ENCODE assay signal across 16 mouse cellular contexts in genomic region chr16:31495356-31495755, GRCm38 (mm10).
DNase-seq lines count a peak whose midpoint lies in the region; ATAC-seq and TF ChIP-seq lines count a peak whose summit lies in the region.
"Had no signal": no experiment of that assay in that cellular context is flagged by ENCODE, and none has a peak within 500 bp of the region (broad histone marks: within the 10 kb centered on the region; RNA-seq: fewer than 3 reads in every experiment).

No protein-coding gene starts in this region.

- H3K9ac ChIP-seq in limb, embryonic 13.5 days: no peak overlapping the region
- no peak overlapping the region for H3K9ac ChIP-seq in midbrain, embryonic 13.5 days (replicated peaks)
- H3K9ac ChIP-seq: intestine, embryonic 15.5 days; kidney, embryonic 15.5 days; liver, embryonic 12.5 days; lung, embryonic 14.5 days; neural tube, embryonic 15.5 days had no signal

- no peak overlapping the region for H3K4me3 ChIP-seq in cerebellum, adult 2 months (replicated peaks; ENCODE audit: insufficient read depth, low read depth, low read length)
- no peak overlapping the region for H3K4me3 ChIP-seq in limb, embryonic 13.5 days
- no peak overlapping the region for H3K4me3 ChIP-seq in limb, embryonic 10.5 days
- H3K4me3 ChIP-seq in midbrain, embryonic 13.5 days (replicated peaks): no peak overlapping the region
- H3K4me3 ChIP-seq: intestine, embryonic 15.5 days; kidney, embryonic 15.5 days; liver, embryonic 12.5 days; midbrain, embryonic 10.5 days; neural tube, embryonic 15.5 days had no signal

- H3K4me1 ChIP-seq in cerebellum, adult 2 months (ENCODE audit: control insufficient read depth, insufficient read depth, low read length): peaks cover 41% of the 10 kb centered on the region
- H3K4me1 ChIP-seq in limb, embryonic 13.5 days: peaks cover 54% of the 10 kb centered on the region
- peaks cover 63% of the 10 kb centered on the region for H3K4me1 ChIP-seq in limb, embryonic 10.5 days
- peaks cover 40% of the 10 kb centered on the region for H3K4me1 ChIP-seq in midbrain, embryonic 13.5 days (replicated peaks)

- no peak for TF ChIP-seq CTCF in cerebellum, adult 2 months (IDR thresholded peaks at IDR 0.05; ENCODE audit: borderline replicate concordance, insufficient read depth, low read depth, low read length)

- H3K36me3 ChIP-seq in limb, embryonic 13.5 days: no peaks in the 10 kb centered on the region
- H3K36me3 ChIP-seq in limb, embryonic 10.5 days: no peaks in the 10 kb centered on the region
- no peaks in the 10 kb centered on the region for H3K36me3 ChIP-seq in midbrain, embryonic 13.5 days
- H3K36me3 ChIP-seq: intestine, embryonic 15.5 days; kidney, embryonic 15.5 days; liver, embryonic 12.5 days; midbrain, embryonic 10.5 days; neural tube, embryonic 15.5 days had no signal

- H3K9me3 ChIP-seq in limb, embryonic 13.5 days: no peaks in the 10 kb centered on the region
- no peaks in the 10 kb centered on the region for H3K9me3 ChIP-seq in limb, embryonic 10.5 days (replicated peaks)
- H3K9me3 ChIP-seq in midbrain, embryonic 13.5 days: no peaks in the 10 kb centered on the region
- H3K9me3 ChIP-seq: intestine, embryonic 15.5 days; kidney, embryonic 15.5 days; liver, embryonic 12.5 days; midbrain, embryonic 10.5 days; neural tube, embryonic 15.5 days had no signal

- no peak for TF ChIP-seq POLR2A in cerebellum, adult 2 months (IDR thresholded peaks at IDR 0.05; ENCODE audit: borderline replicate concordance, insufficient read depth, low read length)

- 30% methylated on average over 7 of the region's 7 CpGs for WGBS in cerebellum, adult 2 months
- WGBS in limb, embryonic 13.5 days: 71% methylated on average over 7 of the region's 7 CpGs
- WGBS in limb, embryonic 10.5 days: 73% methylated on average over 7 of the region's 7 CpGs
- WGBS in midbrain, embryonic 13.5 days: 61% methylated on average over 7 of the region's 7 CpGs

- ATAC-seq in limb, embryonic 13.5 days (ENCODE audit: low FRiP score, low read depth): no peak
- ATAC-seq in midbrain, embryonic 13.5 days: no peak
- ATAC-seq: intestine, embryonic 15.5 days; liver, embryonic 12.5 days had no signal

- DNase-seq in cerebellum, adult 2 months: peak; percentile 61 to 62
- no peak for DNase-seq in cerebellum, adult 11 months
- no peak for DNase-seq in limb, embryonic 10.5 days (ENCODE audit: low spot score)
- DNase-seq in cerebellum, postnatal 10 days: peak; percentile 60 to 67
- no peak for DNase-seq in Muller cell, postnatal 12 days (ENCODE audit: inconsistent ontology term)
- DNase-seq: gastrocnemius, postnatal 14 days; lung, embryonic 14.5 days; lung, postnatal 4 days; thymus, postnatal 4 days had no signal

- H3K27me3 ChIP-seq in cerebellum, adult 2 months (ENCODE audit: control insufficient read depth, insufficient read depth, low read length): no peaks in the 10 kb centered on the region
- no peaks in the 10 kb centered on the region for H3K27me3 ChIP-seq in limb, embryonic 13.5 days
- H3K27me3 ChIP-seq in limb, embryonic 10.5 days (ENCODE audit: low read depth, poor library complexity, severe bottlenecking): no peaks in the 10 kb centered on the region
- H3K27me3 ChIP-seq in midbrain, embryonic 13.5 days: peaks cover 15% of the 10 kb centered on the region; the same call in 1 of the 2 replicates
- H3K27me3 ChIP-seq: intestine, embryonic 15.5 days; kidney, embryonic 15.5 days had no signal

- no peak overlapping the region for H3K27ac ChIP-seq in cerebellum, adult 2 months (ENCODE audit: insufficient read depth, low read length)
- H3K27ac ChIP-seq in limb, embryonic 13.5 days: 0 out of 2 replicates have a peak overlapping the region, but pooled peaks have one; percentile 15
- H3K27ac ChIP-seq in limb, embryonic 10.5 days: no peak overlapping the region
- H3K27ac ChIP-seq in midbrain, embryonic 13.5 days: no peak overlapping the region; the same call in 1 of the 2 replicates
- H3K27ac ChIP-seq: intestine, embryonic 15.5 days; kidney, embryonic 15.5 days; liver, embryonic 12.5 days; neural tube, embryonic 15.5 days had no signal

- H3K4me2 ChIP-seq in limb, embryonic 13.5 days (replicated peaks): no peak overlapping the region; the same call in 1 of the 2 replicates
- no peak overlapping the region for H3K4me2 ChIP-seq in midbrain, embryonic 13.5 days (replicated peaks)
- H3K4me2 ChIP-seq: intestine, embryonic 15.5 days; kidney, embryonic 15.5 days; liver, embryonic 12.5 days; lung, embryonic 14.5 days; neural tube, embryonic 15.5 days had no signal

Comparison
In these comparisons a context has a peak if more than half of its experiments do, and no peak if none do; other contexts are left out.
1. DNase-seq: peak in cerebellum, adult 2 months (2 of 2) and cerebellum, postnatal 10 days (2 of 2); none in cerebellum, adult 11 months (single experiment), limb, embryonic 10.5 days (single experiment) and Muller cell, postnatal 12 days (single experiment).